1 mouse cellular context compared by ENCODE assay signal in genomic region chr11:98149304-98149750, GRCm38 (mm10).
A peak's percentile ranks its signal among the peaks of the same experiment; 100 is the strongest.
TF ChIP-seq lines count a peak whose summit lies in the region.

No protein-coding gene starts in this region.

TF ChIP-seq in MEL, 35 proteins besides CTCF, POLR2A, EP300 and RAD21 (continued from another document):
- TF ChIP-seq CHD1 (IDR thresholded peaks at IDR 0.05; ENCODE audit: low read depth, low read length) (no peak), USF1 (IDR thresholded peaks at IDR 0.05; ENCODE audit: low read depth, low read length) (peak; percentile 27), E2F4 (IDR thresholded peaks at IDR 0.05; ENCODE audit: borderline replicate concordance, low read depth, low read length) (no peak), MAZ (IDR thresholded peaks at IDR 0.05; ENCODE audit: low read depth, low read length) (peak; percentile 87), NRF1 (IDR thresholded peaks at IDR 0.05; ENCODE audit: insufficient read depth, low read depth, low read length, poor library complexity, severe bottlenecking) (peak; percentile 47; the same call in 1 of the 2 replicates), ZC3H11A (IDR thresholded peaks at IDR 0.05; ENCODE audit: low read depth, low read length) (no peak), SMC3 (IDR thresholded peaks at IDR 0.05; ENCODE audit: low read depth, low read length) (no peak), UBTF (IDR thresholded peaks at IDR 0.05; ENCODE audit: borderline replicate concordance, insufficient read depth, low read depth, low read length) (0 out of 2 replicates have a peak, but pooled peaks have one; percentile 5), CHD2 (IDR thresholded peaks at IDR 0.05; ENCODE audit: low read length) (peak; percentile 90), TBP (IDR thresholded peaks at IDR 0.05; ENCODE audit: low read depth, low read length) (0 out of 2 replicates have a peak, but pooled peaks have one; percentile 50), TCF12 (IDR thresholded peaks at IDR 0.05; ENCODE audit: low read depth, low read length) (peak; percentile 25; the same call in 1 of the 2 replicates), GATA1 (IDR thresholded peaks at IDR 0.05; ENCODE audit: low read depth, low read length) (no peak), JUND (IDR thresholded peaks at IDR 0.05; ENCODE audit: low read depth, low read length) (no peak)
TF ChIP-seq in MEL: peak in this region for 18.
